In genomic region chr6:54628381-54628780, GRCm38 (mm10) we compare ENCODE assay signal across 18 mouse cellular contexts. TPM values are rescaled to one million over a fixed set of nuclear protein-coding genes. Genes with fewer than 3 reads are reported as not detected.
DNase-seq lines count a peak whose midpoint lies in the region; ATAC-seq and TF ChIP-seq lines count a peak whose summit lies in the region.
"Had no signal": no experiment of that assay in that cellular context is flagged by ENCODE, and none has a peak within 500 bp of the region (broad histone marks: within the 10 kb centered on the region; RNA-seq: fewer than 3 reads in every experiment).

No protein-coding gene starts in this region.

- no peak overlapping the region for H3K9ac ChIP-seq in liver, adult 2 months (ENCODE audit: low read depth, low read length)
- H3K9ac ChIP-seq in liver, embryonic 11.5 days (ENCODE audit: low read depth, low read length), result no peak overlapping the region

- H3K9me3 ChIP-seq in liver, embryonic 11.5 days (ENCODE audit: control insufficient read depth, low read length), result no peaks in the 10 kb centered on the region
- H3K9me3 ChIP-seq: G1E had no signal

- no peaks in the 10 kb centered on the region for H3K79me2 ChIP-seq in liver, adult 2 months (ENCODE audit: control insufficient read depth, insufficient read depth, low read length)

- no peak overlapping the region for H3K4me2 ChIP-seq in liver, embryonic 11.5 days

- DNase-seq in liver, adult 2 months (ENCODE audit: extremely low read depth, low read depth, low spot score), result peak; percentile 94
- no peak for DNase-seq in liver, embryonic 11.5 days (ENCODE audit: low spot score)
- DNase-seq: adrenal gland, adult 2 months; adrenal gland, adult 8-10 months; adrenal gland, postnatal 10 days; adrenal gland, postnatal 14 days; adrenal gland, postnatal 25 days; adrenal gland, postnatal 36 days; B cell, adult 2 months; cerebellum, adult 11 months; cerebellum, adult 11-12 months; cerebellum, adult 18-20 months; cerebellum, adult 2 months had no signal

- TF ChIP-seq POLR2A in liver, adult 2 months (IDR thresholded peaks at IDR 0.05; ENCODE audit: extremely low read depth, insufficient read depth, low read length), result no peak

- peaks cover 48% of the 10 kb centered on the region for H3K36me3 ChIP-seq in liver, adult 2 months (ENCODE audit: control insufficient read depth, insufficient read depth, low read length)
- H3K36me3 ChIP-seq in liver, embryonic 11.5 days (ENCODE audit: control insufficient read depth, insufficient read depth, low read length), result no peaks in the 10 kb centered on the region

- H3K4me3 ChIP-seq in liver, adult 2 months (ENCODE audit: insufficient read depth, low read depth, low read length), result no peak overlapping the region
- no peak overlapping the region for H3K4me3 ChIP-seq in liver, embryonic 11.5 days (ENCODE audit: low read depth, low read length)

- H3K27me3 ChIP-seq in liver, adult 2 months (ENCODE audit: control insufficient read depth, insufficient read depth, low read length), result no peaks in the 10 kb centered on the region
- no peaks in the 10 kb centered on the region for H3K27me3 ChIP-seq in liver, embryonic 11.5 days (replicated peaks; ENCODE audit: control insufficient read depth, insufficient read depth, low read length)
- H3K27me3 ChIP-seq: CH12.LX, Patski had no signal

- 31% methylated on average over 3 of the region's 3 CpGs for WGBS in liver, adult 2 months
- WGBS in liver, embryonic 11.5 days, result 85% methylated on average over 3 of the region's 3 CpGs

- no peak overlapping the region for H3K27ac ChIP-seq in liver, adult 2 months (replicated peaks; ENCODE audit: insufficient read depth, low read depth, low read length)
- H3K27ac ChIP-seq in liver, embryonic 11.5 days (ENCODE audit: low read depth, low read length), result no peak overlapping the region

- H3K4me1 ChIP-seq in liver, adult 2 months (ENCODE audit: control insufficient read depth, insufficient read depth, low read length), result peaks cover 4% of the 10 kb centered on the region; the same call in 1 of the 2 replicates
- H3K4me1 ChIP-seq in liver, embryonic 11.5 days (replicated peaks; ENCODE audit: control insufficient read depth, insufficient read depth, low read length), result no peaks in the 10 kb centered on the region

- TF ChIP-seq CTCF in liver, adult 2 months (IDR thresholded peaks at IDR 0.05; ENCODE audit: low read depth, low read length), result no peak

- ATAC-seq in liver, embryonic 11.5 days (replicated peaks; ENCODE audit: low FRiP score), result no peak
- ATAC-seq: activated CD4-positive, CD25-positive, alpha-beta regulatory T cell, adult 4 months; CD4-positive, CD25-positive, alpha-beta regulatory T cell, adult 4 months; Patski had no signal

RNA-seq across cellular contexts. Expression of gene Fkbp14, which starts 31.3 kb away (rescaled TPM):
- 4.6 and 5.0 TPM in 2 replicates for total RNA-seq in liver, adult 2 months (2014; rRNA removed)
- 2.0 and 2.4 TPM in 2 replicates for polyA plus RNA-seq in liver, adult 2 months (2012; rRNA removed)
- polyA plus RNA-seq in liver, embryonic 11.5 days (2014; fragmentation: Nextera tagmentation; extraction: Ambion mirVana), result 11.0 and 11.9 TPM in 2 replicates
- polyA plus RNA-seq: activated CD4-positive, CD25-positive, alpha-beta regulatory T cell, adult 4 months; CD4-positive, CD25-positive, alpha-beta regulatory T cell, adult 4 months had no signal

RNA-seq across cellular contexts. Expression of gene Plekha8, which starts 33.5 kb away (rescaled TPM):
- total RNA-seq in liver, adult 2 months (2014; rRNA removed), result 13.0 and 13.4 TPM in 2 replicates
- polyA plus RNA-seq in liver, adult 2 months (2012; rRNA removed), result 3.6 and 5.2 TPM in 2 replicates
- 7.9 and 9.7 TPM in 2 replicates for polyA plus RNA-seq in liver, embryonic 11.5 days (2014; fragmentation: Nextera tagmentation; extraction: Ambion mirVana)

RNA-seq across cellular contexts. Expression of gene Mturn, which starts 53.0 kb away (rescaled TPM):
- total RNA-seq in liver, adult 2 months (2014; rRNA removed), result 1.6 and 2.1 TPM in 2 replicates
- 0.89 and 1.1 TPM in 2 replicates for polyA plus RNA-seq in liver, adult 2 months (2012; rRNA removed)
- 1.4 and 1.8 TPM in 2 replicates for polyA plus RNA-seq in liver, embryonic 11.5 days (2014; fragmentation: Nextera tagmentation; extraction: Ambion mirVana)
